Mouse (Mus musculus) right cerebral cortex, adult 18-20 months (tissue): ENCODE measurements around the gene Cox5a.

Experiments
- DNase-seq: peaks from one replicate; pipeline ENCODE4 v3.0.0; 2022; ENCODE audit warnings: mixed read lengths

Cox5a gene

DNA sequence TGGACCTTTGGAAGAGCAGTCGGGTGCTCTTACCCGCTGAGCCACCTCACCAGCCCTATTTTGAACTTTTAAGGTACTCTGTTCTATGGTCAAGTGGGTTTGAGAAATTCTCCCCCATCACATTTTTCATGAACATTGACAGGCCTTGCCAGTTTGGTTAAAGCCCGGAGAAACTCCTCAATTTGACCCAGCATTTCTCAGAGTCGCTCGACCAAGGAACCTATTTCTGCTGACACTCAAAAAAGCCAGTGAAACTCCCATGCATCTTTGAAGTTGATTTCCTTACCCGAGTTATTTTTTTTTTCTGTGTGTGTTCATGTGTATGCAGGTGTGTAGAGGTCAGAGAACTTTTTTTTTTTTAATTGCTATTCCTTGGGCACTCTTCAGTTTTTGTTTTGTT lies 43.5 kb downstream of the Cox5a start:
- no peak for DNase-seq

DNA sequence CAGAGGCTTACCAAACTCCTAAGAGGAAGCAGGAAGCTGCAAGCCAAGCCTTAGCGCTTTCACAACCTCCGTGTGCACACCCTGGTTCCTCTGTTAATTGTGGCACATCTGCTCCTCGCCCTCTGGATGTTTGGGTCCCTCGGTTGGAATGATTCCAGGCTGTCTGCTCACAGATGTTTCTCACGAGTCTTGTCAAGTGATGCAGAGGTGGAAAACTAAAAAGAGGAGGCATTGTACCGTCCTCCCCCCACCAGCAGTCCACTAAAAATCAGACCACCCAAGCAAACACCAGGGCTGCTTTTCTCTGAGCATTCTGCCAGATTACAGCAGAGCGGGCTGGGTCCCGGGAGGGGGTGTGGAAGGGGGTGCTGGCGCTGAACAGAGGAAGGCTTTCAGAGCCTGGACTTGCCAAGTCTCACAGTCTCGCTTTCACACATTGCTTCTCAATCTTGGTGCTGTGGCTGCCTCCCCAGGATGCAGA lies 44.7 kb downstream of the Cox5a start:
- DNase-seq: peak; percentile 69

DNA sequence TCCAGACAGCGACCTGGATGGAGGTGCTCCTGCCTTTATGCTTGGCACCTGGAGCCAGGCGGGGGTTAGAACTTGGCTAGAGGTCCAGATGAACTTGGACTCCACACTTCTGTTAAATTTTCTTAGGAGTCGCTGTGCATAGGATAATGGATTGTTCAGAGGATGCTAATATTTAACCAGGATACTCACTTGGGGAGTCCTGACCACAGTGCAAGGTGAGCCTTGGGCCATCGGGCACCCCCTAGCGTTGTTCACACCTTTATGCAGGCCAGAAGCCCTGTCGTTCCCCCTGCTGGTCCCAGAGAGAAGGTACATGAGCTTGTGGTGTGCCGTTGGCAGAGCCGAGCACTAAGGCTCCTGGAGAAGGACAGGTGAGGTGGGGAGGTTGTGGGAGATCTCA lies 45.8 kb downstream of the Cox5a start:
- DNase-seq: no peak

DNA sequence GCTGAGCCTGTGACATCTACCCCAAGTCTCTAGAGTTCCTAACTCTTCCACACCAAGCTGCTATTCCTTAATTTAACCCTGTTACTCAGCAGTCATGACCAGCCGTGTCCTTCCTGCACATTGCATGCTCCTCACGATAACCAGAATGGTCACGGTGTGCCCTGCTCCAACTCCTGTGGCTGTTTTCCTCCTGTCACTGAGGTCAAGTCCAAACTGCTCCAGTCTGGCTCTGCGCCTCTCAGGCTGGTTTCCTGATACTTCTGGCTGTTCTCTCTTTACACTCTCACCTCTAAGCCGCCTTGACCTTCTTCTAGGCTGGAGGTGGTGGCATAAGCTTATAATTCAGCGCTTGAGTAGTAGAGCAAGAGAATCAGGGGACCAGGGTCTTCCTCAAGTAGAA lies 47.4 kb downstream of the Cox5a start:
- no peak for DNase-seq

DNA sequence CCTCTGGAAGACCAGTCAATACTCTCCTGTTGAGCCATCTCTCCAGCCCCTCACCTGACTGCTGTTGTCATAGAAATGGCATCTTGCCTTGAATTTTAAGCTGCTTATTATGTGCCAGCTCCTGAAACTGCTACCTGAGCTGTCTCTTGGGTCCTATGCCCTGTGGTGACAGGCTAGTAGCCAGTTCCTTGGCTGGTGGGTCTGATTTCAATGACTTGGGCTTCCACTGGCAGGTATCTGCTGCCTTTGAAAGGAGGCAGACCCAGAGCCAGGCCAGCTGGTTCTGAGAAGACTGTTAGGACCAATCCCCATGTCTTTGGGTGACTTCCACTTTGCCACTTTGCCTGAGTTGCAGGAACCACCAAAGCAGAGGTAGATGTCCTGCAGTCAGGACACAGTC lies 53.3 kb downstream of the Cox5a start:
- DNase-seq: no peak

DNA sequence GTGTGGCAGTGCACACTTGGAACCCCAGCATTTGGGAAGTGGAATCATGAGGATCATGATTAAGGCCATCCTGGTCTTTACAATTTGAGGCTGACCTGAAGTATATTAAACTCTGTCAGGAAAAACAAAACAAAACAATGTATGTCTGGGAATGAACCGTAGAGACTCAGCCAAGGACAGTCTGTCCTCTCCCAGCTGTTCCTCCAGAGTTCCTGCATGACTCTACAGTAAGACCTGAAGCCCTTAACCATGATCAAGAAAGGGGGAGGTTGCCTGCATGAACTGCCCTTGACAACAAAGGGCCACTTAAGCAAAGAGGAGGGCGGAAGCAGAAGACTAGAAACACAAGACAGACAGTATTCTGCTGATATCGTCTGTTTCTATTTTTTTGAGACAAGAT lies 54.5 kb downstream of the Cox5a start:
- no peak for DNase-seq

DNA sequence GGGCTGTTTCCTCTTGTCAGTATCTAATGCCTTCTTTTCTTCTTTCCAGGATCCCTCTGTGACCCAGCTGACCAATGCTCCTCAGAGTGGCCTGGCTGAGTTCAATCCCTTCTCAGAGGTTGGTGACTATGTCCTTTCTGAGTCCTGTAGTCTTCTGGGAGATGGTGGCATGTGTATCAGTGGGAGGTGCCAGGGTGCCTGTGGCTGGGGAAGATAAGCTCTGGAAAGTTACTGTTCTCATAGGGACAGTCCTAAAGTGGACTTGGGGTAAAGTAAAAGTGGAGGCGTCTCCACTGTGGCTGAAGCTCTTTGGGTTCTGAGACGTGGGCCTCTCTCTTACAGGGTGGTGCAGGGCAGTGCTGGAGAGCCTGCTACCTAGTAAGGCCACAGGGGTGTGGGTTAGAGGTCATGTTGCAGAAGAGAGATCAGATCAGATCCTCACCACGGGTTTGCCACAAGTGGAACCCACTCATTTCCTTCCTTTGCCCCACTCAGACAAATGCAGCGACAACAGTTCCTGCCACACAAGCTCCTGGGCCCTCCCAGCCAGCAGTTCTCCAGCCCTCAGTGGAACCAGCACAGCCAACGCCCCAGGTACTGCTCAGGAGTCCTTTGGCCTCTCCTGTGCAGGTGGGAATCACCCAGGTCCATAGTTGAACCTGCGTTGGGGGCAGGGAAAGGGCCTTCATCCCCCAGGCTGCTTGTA lies 56.2 kb downstream of the Cox5a start:
- no peak for DNase-seq
